Mouse (Mus musculus): ENCODE measurements at regions not wholly inside any gene's neighbourhood (a gene's known extent, or its start where the extent isn't known, plus 50 kb on each side); places are given as distances from the start of the nearest gene placed in this dataset.

GRCm38 (mm10) chr10:98084881-98085280 lies 358.3 kb upstream of the C030005K15Rik start:
- TF ChIP-seq CTCF (IDR thresholded peaks at IDR 0.05; ENCODE audit: borderline replicate concordance, control insufficient read depth, extremely low read depth, insufficient read depth, low read length, poor library complexity) (no peak), POLR2A (IDR thresholded peaks at IDR 0.05; ENCODE audit: control insufficient read depth, extremely low read depth, insufficient read depth, low read length, poor library complexity) (no peak)
